Mouse (Mus musculus) cerebellum, adult 9-10 months (tissue): ENCODE measurements at regions not wholly inside any gene's neighbourhood (a gene's known extent, or its start where the extent isn't known, plus 50 kb on each side); places are given as distances from the start of the nearest gene placed in this dataset.

Experiments
- DNase-seq: peaks from one replicate; pipeline ENCODE4 v3.0.0; 2022

GRCm38 (mm10) chr13:116243272-116243784 is 66.2 kb downstream of the Isl1 start:
- DNase-seq = no peak

- DNase-seq = no peak
These were observed 94.4 kb downstream of the Isl1 start for GRCm38 (mm10) chr13:116215101-116215500.

GRCm38 (mm10) chr13:116213843-116214829 is 95.4 kb downstream of the Isl1 start:
- DNase-seq = no peak

GRCm38 (mm10) chr13:116201177-116201920 is 108.1 kb downstream of the Isl1 start:
- no peak for DNase-seq

GRCm38 (mm10) chr13:116187059-116187458 is 122.4 kb downstream of the Isl1 start:
- no peak for DNase-seq

GRCm38 (mm10) chr13:116177781-116178180 is 131.7 kb downstream of the Isl1 start:
- DNase-seq = no peak

GRCm38 (mm10) chr13:116174976-116175375 is 134.5 kb downstream of the Isl1 start:
- DNase-seq = no peak

GRCm38 (mm10) chr13:116173866-116174265 is 135.6 kb downstream of the Isl1 start:
- DNase-seq = no peak

GRCm38 (mm10) chr13:116143022-116143421 is 166.5 kb downstream of the Isl1 start:
- no peak for DNase-seq

GRCm38 (mm10) chr13:116118664-116119063 is 190.8 kb downstream of the Isl1 start:
- no peak for DNase-seq

- no peak for DNase-seq
These were observed 198.3 kb downstream of the Isl1 start for GRCm38 (mm10) chr13:116111032-116111808.

GRCm38 (mm10) chr13:116110578-116110977 is 198.9 kb downstream of the Isl1 start:
- no peak for DNase-seq

- no peak for DNase-seq
These were observed 221.8 kb downstream of the Isl1 start for GRCm38 (mm10) chr13:116087541-116088308.

GRCm38 (mm10) chr13:116087140-116087539 is 222.3 kb downstream of the Isl1 start:
- no peak for DNase-seq

GRCm38 (mm10) chr13:116056976-116057647 is 252.4 kb downstream of the Isl1 start:
- no peak for DNase-seq

- no peak for DNase-seq
These were observed 253.3 kb downstream of the Isl1 start for GRCm38 (mm10) chr13:116056112-116056652.

- no peak for DNase-seq
These were observed 273.3 kb downstream of the Isl1 start for GRCm38 (mm10) chr13:116036166-116036565.

- no peak for DNase-seq
These were observed 279.3 kb downstream of the Isl1 start for GRCm38 (mm10) chr13:116030152-116030720.

- DNase-seq = no peak
These were observed 280.9 kb downstream of the Isl1 start for GRCm38 (mm10) chr13:116028583-116028982.

- DNase-seq = no peak
These were observed 282.3 kb downstream of the Isl1 start for GRCm38 (mm10) chr13:116027147-116027546.

GRCm38 (mm10) chr13:116017886-116018285 is 291.6 kb downstream of the Isl1 start:
- no peak for DNase-seq
